Mouse (Mus musculus) cerebellum, postnatal 4 days (tissue): Measurements from ENCODE around the gene Myl6b.

Source experiments
- DNase-seq, 2 experiments: peaks; one replicate each; pipeline ENCODE4 v3.0.0; 2022; ENCODE audit warnings: low spot score in 2 of 2, mixed read lengths in 1 of 2

Gene Myl6b

DNA sequence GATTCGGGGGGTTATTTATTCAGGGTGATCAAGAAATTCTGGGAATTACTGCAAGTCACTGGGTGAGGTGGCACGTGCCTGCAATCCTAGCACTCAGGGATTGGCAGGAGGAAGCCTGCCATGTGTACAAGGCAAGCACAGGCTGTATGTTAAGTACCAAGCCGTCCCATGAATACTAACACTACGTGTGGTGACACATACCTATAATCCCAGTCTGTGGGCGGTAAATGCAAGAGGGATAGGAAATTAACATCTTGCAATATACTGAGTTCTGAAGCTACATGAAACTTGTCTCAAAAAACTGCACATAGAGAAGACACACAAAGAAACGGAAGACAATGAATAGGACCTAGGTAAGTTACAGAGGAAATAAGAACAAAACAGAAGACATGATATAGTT, 47.5 kb downstream of the Myl6b start:
- DNase-seq: no peak

DNA sequence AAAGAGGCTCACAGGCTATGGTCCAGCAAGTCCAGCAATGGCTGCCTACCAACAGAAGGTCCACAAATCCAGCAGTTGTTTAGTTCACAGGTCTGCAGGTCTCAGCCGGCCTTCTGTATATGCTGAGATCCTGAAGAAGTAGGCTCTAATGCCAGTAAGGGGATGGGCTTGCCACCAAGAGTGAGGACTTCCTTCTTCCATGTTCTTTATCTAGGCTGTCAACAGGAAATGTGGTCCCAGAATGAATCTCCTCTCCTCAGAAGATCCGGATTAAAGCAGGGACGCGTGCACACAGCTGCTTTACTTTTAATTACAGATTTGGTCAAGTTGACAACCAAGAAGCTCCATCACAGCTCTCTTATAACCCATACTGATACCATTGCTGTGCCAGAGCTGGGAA, 53.1 kb downstream of the Myl6b start:
- DNase-seq: no peak

DNA sequence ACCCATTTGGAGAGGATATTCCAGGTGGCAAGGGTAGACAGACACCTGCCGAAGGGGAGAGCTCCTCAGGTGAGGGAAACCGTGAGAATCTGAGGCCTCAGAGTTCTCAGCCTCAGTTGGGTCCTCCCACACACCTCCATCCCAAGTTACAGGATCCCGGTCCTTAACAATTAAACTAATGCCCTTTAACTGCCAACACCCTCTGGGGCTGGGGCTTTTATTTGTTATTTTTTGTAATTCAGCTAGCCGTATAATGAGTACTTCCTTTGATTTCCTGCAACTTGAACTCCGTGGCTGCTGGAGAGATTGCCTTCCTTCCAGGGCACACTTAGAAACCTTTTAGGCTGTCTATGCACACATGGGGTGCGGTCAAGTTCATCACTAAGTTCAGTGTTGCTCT, 54.1 kb downstream of the Myl6b start:
- no peak for DNase-seq
